Mouse (Mus musculus) kidney, adult 9 months (tissue): ENCODE data around the gene Bmp10.
"Not testable (repeated sequence)": the region's sequence is repeated elsewhere in the genome, so short reads cannot be mapped to it uniquely, and the experiment has no call there.

Experiments
- DNase-seq: peaks from one replicate; pipeline ENCODE4 v3.0.0; 2022

Gene Bmp10

DNA sequence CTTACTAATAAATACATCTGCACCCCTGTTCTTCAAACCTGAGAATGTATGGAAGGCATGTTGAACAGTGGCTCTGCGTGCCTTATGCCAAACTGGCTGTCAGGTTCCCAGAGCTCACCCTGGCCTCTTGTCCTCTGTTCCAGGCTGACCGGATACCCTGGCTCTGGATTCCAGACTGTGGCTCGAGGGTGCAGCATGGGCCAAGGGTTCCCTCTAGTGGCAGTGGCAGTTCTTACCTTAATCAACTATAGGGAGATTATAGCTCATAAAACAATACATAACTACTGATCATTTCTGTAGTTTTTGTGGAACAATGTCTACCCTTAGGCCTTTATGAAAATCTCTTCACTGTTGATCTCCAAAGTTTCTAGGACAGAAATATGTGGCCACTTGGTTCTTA is 22.2 kb downstream of the Bmp10 start:
- peak; percentile 57 for DNase-seq

DNA sequence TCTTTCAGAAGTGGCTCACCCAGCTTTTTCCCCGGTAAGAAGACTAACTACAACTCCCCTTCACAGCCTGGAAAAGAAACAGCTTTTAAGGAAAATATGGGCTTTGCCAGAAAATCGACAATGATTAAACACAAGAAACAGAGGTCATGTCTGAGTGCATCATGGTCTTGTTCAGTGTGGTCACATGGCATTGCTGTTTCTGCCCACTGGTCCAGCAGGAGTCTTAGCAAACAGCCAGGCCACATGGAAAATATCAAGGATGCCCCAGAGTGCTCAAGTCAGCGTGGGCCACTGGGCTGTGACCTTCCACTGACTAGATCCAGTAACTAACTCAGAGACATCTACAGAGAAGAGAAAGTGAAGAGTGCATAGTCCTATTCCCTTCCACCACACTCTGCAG is 23.0 kb downstream of the Bmp10 start:
- DNase-seq, result peak; percentile 46

DNA sequence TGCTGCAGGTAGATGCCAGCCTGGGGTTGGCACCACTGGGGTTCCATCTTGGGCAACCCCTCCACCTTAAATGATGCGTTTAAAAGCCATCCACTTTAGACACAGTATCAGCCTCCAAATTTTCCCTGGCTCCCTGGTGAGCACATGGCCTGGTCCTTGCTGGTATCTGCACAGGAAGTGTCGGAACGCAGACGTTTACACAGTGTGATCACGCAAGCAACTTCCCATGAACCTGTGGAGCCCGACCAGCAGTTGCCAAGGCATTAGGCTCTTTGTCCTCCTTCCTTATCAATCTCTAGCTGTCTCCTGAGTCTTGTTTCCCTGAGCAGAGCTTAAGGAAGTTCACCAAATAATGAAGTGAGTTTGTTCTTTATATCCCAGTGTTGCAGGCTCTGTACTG is 26.7 kb downstream of the Bmp10 start:
- no peak for DNase-seq

DNA sequence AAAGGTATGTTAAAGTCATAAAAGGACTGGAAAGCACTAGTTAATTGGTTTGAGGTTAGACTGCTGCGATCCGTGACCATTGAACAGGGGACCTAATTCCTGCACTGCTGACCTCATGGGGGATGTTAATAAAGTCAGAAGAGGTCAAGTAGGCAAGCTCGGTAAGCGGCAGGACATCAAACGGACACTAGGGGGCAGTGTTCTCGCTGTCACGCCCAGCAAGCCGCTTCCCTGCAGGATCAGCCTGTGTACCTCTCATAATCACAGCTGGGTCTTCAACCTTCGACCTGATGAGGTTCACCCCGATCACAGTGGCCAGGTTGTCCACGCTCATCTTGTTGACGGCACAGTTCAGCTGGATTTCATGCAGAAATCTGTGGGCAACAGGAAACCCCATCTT is 37.4 kb downstream of the Bmp10 start:
- peak; percentile 80 for DNase-seq

DNA sequence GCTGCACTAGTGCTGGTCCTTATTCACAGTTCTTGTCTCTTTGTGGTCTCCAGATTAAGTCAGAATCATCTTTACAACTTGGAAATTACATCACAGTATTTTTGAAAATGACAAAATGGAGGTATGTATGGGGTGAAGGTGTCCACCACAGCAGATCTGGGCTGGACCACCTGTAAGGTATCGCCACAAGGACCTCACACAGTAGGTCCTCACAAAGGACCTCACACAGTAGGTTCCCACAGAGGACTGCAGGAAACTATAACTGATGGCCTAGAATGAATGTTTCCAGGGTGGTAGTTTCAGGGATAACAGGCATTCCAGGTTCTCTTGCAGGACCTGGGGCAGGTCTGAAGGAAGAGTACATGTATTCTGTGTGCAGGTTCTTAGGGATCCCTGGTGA is 38.6 kb downstream of the Bmp10 start:
- DNase-seq, result no peak

DNA sequence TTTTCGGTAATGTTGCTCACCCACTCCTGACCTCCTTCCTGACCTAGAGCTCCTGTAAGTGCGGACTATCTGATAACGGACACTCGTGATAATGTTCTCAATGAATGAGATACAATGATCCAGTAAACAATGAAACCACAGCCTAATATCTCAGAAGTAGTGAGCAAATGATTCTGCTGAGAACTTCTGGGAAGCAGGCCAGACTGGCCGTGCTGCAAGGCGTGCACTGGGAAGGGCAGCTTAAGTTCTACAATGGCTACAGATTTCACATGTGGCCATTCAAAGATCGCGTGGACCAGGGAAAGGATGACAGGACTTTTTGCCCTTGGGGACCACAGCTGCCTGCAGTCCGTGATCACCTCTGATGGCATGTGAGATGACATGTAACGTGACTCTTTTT is 39.6 kb downstream of the Bmp10 start:
- DNase-seq, result no peak

DNA sequence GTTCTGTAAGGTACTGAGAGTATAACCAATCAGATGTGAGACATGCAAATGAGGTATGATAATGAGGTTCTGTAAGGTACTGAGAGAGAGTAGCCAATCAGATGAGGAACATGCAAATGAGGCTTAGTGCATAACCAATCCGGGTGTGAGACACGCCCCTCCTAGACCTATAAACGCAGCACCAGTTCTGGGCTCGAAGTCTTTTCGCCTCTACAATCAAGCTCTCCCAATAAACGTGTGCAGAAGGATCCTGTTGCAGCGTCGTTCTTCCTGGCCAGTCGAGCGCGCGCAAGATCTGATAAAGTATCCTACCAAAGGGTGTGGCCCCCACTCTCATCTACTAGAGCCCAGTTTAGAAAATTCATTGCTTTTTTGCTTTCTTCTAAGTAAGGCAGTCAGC is 41.3 kb downstream of the Bmp10 start:
- DNase-seq, result not testable (repeated sequence)

DNA sequence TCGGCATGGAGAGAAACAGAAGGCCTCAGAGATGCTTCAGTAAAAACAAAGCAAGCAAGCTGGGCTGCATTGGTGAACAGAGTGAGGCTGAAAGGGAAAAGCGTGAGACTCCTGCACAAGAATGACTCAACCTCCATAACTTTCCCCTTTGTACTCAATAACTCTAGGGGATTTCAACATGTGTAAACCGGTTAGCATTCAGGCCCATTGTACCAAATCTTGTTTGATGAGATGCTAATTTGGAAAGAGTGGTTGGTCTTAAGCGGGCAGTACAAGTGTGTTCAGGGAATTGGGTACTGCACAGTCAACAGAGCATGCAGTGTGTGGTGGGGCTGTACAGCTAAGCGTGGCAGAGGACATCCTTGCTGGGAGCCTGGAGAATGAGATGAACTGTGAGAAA is 46.4 kb downstream of the Bmp10 start:
- DNase-seq, result no peak

DNA sequence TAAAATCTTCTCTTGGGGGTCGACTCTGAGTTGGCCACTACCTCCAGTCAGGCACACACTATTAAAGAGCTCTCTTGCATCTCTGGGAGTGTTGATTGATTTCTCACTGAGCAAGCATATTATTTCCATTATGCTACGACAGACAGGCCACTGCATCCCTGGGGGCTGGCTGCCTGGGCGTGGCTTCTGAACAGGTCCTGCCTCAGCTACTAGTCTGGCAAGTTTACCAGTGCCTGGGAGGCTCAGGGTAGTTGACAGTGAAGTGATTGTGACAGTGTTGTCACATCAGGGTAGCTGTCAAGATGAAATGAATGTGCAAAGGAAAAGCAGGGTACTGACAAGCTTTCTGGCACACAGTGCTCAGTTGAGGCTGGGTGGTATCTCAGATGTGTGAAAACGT is 50.1 kb downstream of the Bmp10 start:
- no peak for DNase-seq

DNA sequence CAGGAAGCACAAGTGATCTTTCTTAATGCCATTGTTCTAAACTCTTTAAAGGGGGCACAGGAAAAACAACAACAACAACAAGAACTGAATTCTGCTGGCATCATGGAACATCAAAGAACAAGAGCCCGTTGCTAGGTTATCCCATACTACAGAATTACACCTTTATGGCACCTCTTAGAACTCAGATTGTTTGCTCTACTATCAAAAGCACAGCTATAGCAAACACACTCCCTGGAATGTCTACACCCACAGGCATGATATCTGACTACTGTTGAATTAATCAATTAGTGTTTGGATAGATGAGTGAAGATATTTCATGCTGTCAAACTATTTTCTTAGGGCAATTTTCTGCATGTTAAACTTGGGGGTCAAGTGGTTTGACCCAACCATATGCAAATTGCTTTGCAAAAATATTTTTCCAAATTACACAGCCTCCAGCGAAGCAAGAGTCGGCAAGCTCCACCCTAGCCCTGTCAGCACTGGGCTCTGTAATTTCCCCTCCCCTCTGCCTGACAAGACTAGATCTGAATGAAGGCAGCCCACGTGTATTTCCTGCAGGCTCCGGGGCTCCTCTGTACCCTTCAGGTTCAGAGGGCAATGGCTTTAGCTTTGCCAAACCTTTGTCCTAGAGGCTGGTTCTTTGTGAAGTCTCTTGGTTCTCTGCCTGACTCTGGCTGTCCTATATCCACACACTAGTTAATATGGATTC is 50.7 kb downstream of the Bmp10 start:
- DNase-seq, result no peak

DNA sequence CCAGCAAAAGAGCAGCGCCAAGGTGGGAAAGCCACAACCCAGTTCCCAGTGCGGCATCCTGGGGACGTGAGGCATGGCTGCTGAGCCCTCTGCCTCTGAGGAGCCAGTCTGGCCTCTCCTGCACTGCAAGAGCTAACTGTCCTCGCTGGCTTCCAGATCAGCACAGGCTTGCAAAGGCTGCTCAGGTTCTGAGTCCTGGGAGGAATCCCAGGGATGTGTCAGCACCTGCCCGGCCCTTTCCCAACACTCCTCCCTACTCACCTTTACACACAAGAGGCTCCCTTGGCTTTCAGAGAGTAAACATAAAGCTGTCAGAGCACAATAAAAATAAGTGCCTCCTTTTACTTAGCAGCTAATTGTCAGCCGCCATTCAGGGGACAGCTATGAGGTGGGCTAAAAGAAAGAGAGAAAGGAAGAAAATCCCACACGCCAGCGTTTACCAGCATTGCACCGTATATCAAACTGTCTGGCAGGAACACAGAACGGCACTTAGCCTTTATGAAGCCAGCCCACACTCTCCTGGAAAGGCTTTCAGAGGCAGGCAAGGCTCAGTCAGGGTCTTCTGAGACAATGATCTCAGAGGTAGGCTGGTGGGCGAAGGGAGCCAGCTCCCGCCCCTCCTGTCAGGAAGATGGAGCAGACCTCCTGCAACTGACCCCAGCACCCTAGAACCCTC is 54.6 kb downstream of the Bmp10 start:
- no peak for DNase-seq

DNA sequence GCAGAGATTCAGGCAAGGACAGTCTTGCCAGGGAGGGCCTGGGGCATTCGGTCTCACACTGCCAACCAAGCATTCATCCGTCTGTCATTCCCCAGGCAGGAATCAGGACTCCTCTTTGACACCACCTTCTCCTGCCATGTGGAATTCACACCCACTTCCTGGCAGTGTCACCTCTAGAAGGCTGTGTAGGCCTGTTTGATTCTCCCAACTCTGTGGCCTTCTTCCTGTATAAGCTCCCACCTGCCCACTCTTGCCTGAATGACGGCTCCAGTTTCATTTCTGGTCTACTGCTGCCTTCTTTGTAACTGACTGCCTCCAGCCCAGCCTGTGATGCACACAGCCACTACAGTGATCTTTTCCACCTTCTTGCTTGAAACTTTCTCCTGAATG is 55.1 kb downstream of the Bmp10 start:
- DNase-seq, result no peak

DNA sequence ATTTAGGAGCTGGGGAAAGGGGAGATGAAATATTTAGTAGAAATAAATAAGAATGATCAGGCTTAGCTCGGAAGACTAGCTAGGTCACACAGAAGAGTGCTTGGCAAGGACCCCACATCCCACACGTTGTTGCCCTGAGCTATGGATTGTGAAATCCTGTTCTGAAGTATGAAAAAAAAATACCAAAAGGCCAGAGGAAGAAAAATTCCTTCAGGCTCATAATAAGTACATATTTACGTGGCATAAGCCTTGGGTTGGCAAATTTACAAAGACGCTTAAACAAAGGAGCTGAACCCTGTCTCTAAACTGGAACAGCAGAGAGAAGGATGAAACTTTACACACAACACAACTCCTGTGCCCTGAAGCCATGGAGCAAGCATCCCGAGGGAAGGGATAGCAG is 56.0 kb downstream of the Bmp10 start:
- no peak for DNase-seq
